Mouse (Mus musculus) C2C12 (cell line): Measurements from ENCODE around the gene Hibadh.

ENCODE experiments used
- CTCF ChIP-seq: IDR thresholded peaks from one replicate; pipeline ENCODE4 v1.5.1; 2011; ENCODE audit not compliant: control insufficient read depth, insufficient read depth, insufficient read length
- USF1 ChIP-seq: IDR thresholded peaks from one replicate; pipeline ENCODE4 v1.6.1; 2011; ENCODE audit warnings: low read depth, mild to moderate bottlenecking, control low read depth, moderate library complexity

- no peak for TF ChIP-seq CTCF
- TF ChIP-seq USF1: no peak
Observed at GRCm38 (mm10) chr6:52562994-52563393, 77.2 kb downstream of the Hibadh start.
